9 mouse cellular contexts compared by ENCODE assay signal in the genomic region with DNA sequence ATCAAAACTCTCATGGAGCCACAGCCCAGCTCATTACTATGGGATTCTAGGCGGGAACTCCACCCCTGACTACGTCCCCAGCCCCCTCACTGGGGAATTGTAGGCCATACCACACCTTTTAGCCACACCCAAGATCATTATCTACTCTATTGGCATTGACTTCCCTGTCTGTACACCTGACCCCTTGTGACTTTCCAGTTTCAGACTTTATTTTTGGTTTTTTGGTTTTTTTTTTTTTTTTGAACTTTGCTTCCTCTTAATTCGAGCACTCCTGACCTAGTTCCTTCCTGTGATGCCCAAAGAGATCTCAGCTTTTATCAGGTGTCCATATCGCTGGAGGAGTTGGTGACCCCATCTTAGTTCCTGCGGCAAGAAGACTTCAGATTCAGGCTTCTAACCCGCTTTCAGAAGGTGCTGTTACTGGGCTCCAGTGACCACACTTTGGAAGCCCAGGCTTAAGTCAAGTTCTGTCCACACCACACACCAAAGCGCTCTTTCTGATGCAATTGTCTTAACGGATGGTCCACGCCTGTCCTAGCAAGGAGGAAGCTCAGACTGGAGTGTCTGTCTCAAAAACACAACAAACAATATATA. TPM values are rescaled to one million over a fixed set of nuclear protein-coding genes. Genes with fewer than 3 reads are reported as not detected.
A peak's percentile ranks its signal among the peaks of the same experiment; 100 is the strongest.
DNase-seq lines count a peak whose midpoint lies in the region; ATAC-seq and TF ChIP-seq lines count a peak whose summit lies in the region.
"Had no signal": no experiment of that assay in that cellular context is flagged by ENCODE, and none has a peak within 500 bp of the region (broad histone marks: within the 10 kb centered on the region; RNA-seq: fewer than 3 reads in every experiment).

A gene (minus strand): TSS at position 71 of the 594 bp plus-strand sequence.

- no peak within 1 kb of the TSS for H3K4me3 ChIP-seq in spleen, adult 2 months (ENCODE audit: extremely low read depth, insufficient read depth, insufficient read length)
- no peak within 1 kb of the TSS for H3K4me3 ChIP-seq in liver, embryonic 11.5 days (ENCODE audit: low read depth, low read length)
- H3K4me3 ChIP-seq in stomach, embryonic 15.5 days (replicated peaks), result peak within 1 kb of the TSS; percentile 35

- ATAC-seq in liver, embryonic 11.5 days (replicated peaks; ENCODE audit: low FRiP score), result no peak
- ATAC-seq in stomach, embryonic 15.5 days (ENCODE audit: insufficient read depth, low FRiP score, low read depth), result no peak

- H3K27me3 ChIP-seq in spleen, adult 2 months (ENCODE audit: control insufficient read depth, insufficient read depth, low read length), result no peaks in the 10 kb centered on the region
- H3K27me3 ChIP-seq in liver, embryonic 11.5 days (replicated peaks; ENCODE audit: control insufficient read depth, insufficient read depth, low read length), result peaks cover 13% of the 10 kb centered on the region
- no peaks in the 10 kb centered on the region; the same call in 1 of the 2 replicates for H3K27me3 ChIP-seq in stomach, embryonic 15.5 days (replicated peaks)

- TF ChIP-seq POLR2A in spleen, adult 2 months (IDR thresholded peaks at IDR 0.05; ENCODE audit: low read depth, low read length), result no peak

- 41% methylated on average over 9 of the region's 9 CpGs for WGBS in spleen, adult 2 months
- 52% methylated on average over 9 of the region's 9 CpGs for WGBS in liver, embryonic 11.5 days
- 58% methylated on average over 9 of the region's 9 CpGs for WGBS in stomach, embryonic 15.5 days

- H3K4me1 ChIP-seq in spleen, adult 2 months (ENCODE audit: control insufficient read depth, insufficient read depth, insufficient read length), result peaks cover 39% of the 10 kb centered on the region; the same call in 1 of the 2 replicates
- peaks cover 46% of the 10 kb centered on the region for H3K4me1 ChIP-seq in liver, embryonic 11.5 days (replicated peaks; ENCODE audit: control insufficient read depth, insufficient read depth, low read length)
- H3K4me1 ChIP-seq in stomach, embryonic 15.5 days, result peaks cover 44% of the 10 kb centered on the region

- no peaks in the 10 kb centered on the region for H3K36me3 ChIP-seq in spleen, adult 2 months (ENCODE audit: control insufficient read depth, insufficient read depth, low read length)
- H3K36me3 ChIP-seq in liver, embryonic 11.5 days (ENCODE audit: control insufficient read depth, insufficient read depth, low read length), result 0 out of 2 replicates have a peak, but pooled peaks cover 2% of the 10 kb centered on the region
- H3K36me3 ChIP-seq in stomach, embryonic 15.5 days, result no peaks in the 10 kb centered on the region

- H3K27ac ChIP-seq in spleen, adult 2 months (ENCODE audit: insufficient read depth, low read length), result peak within 1 kb of the TSS; percentile 48
- 0 out of 2 replicates have a peak within 1 kb of the TSS, but pooled peaks have one; percentile 15 for H3K27ac ChIP-seq in liver, embryonic 11.5 days (ENCODE audit: low read depth, low read length)
- peak within 1 kb of the TSS; percentile 93 for H3K27ac ChIP-seq in stomach, embryonic 15.5 days

- intact Hi-C loops in left cerebral cortex, postnatal 10 days (cut with DNase I), result loop anchor here (2.0 kb wide), 1 partner anchor 61 kb away; no protein-coding TSS in a partner anchor

- no peak for TF ChIP-seq CTCF in spleen, adult 2 months (IDR thresholded peaks at IDR 0.05; ENCODE audit: extremely low read depth, insufficient read depth, insufficient read length, insufficient replicate concordance)

- peak; percentile 69 for DNase-seq in cerebellum, adult 9-10 months
- DNase-seq in cerebellum, adult 18-20 months, result no peak
- DNase-seq in spleen, adult 2 months (ENCODE audit: low read depth in 1 of 2, low spot score in 2 of 2), result no peak
- no peak for DNase-seq in spleen, postnatal 14 days (ENCODE audit: low spot score in 2 of 2)
- DNase-seq in liver, embryonic 11.5 days (ENCODE audit: low spot score), result no peak
- DNase-seq in layer of hippocampus, postnatal 10 days (ENCODE audit: low spot score in 2 of 2), result no peak
- no peak for DNase-seq in left cerebral cortex, postnatal 10 days (ENCODE audit: extremely low spot score in 1 of 2, low spot score in 2 of 2)
- DNase-seq: heart, postnatal 10 days had no signal

- peak within 1 kb of the TSS; percentile 24 for H3K4me2 ChIP-seq in liver, embryonic 11.5 days
- H3K4me2 ChIP-seq in stomach, embryonic 15.5 days, result peak within 1 kb of the TSS; percentile 91

- H3K9me3 ChIP-seq in liver, embryonic 11.5 days (ENCODE audit: control insufficient read depth, low read length), result no peaks in the 10 kb centered on the region
- no peaks in the 10 kb centered on the region for H3K9me3 ChIP-seq in stomach, embryonic 15.5 days

- H3K9ac ChIP-seq in liver, embryonic 11.5 days (ENCODE audit: low read depth, low read length), result no peak within 1 kb of the TSS
- peak within 1 kb of the TSS; percentile 32; the same call in 1 of the 2 replicates for H3K9ac ChIP-seq in stomach, embryonic 15.5 days

RNA-seq across cellular contexts. Expression of the gene that starts here (rescaled TPM):
- polyA plus RNA-seq in spleen, adult 2 months (2012; rRNA removed), result 8.1 and 10.6 TPM in 2 replicates
- polyA plus RNA-seq in liver, embryonic 11.5 days (2014; fragmentation: Nextera tagmentation; extraction: Ambion mirVana), result 1.8 TPM in 2 replicates
- 32.6 and 38.7 TPM in 2 replicates for polyA plus RNA-seq in stomach, embryonic 15.5 days (2015; fragmentation: Nextera tagmentation; extraction: Ambion mirVana)
- total RNA-seq in layer of hippocampus, postnatal 10 days (2021), result 1 to 10 TPM; 1.4 to 2.3 TPM
- under 1 TPM; 0.39 to 0.49 TPM for total RNA-seq in left cerebral cortex, postnatal 10 days (2021)

Comparison
In these comparisons a context has a peak if more than half of its experiments do, and no peak if none do; other contexts are left out.
1. H3K27ac ChIP-seq: peak in every context shown above with its lines; median percentile 93 in stomach, embryonic 15.5 days; 48 in spleen, adult 2 months; 15 in liver, embryonic 11.5 days.